Comparison of ENCODE assay signal across 7 mouse cellular contexts in the genomic region with DNA sequence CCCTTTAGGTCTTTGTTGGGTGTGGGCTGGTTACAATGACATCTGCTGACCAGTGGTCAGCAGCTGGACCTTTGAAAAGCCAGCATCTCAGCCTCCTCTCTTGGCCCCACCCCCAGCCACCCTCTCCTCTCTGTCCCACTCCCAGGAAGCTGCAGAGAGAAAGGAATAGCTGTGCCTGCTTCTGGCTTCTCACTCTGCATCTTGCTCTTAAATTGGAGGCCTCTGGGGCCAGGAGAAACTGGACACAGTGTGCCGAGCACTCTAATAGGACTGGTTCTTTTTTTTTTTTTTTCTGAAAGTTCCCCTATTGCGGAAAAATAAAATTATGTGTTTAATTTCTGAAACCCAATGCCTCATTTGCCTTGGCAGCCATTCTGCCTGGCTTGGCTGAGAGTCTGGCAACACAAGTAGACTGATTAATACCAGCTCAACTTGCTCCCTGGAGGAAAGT. TPM values are rescaled to one million over a fixed set of nuclear protein-coding genes. Genes with fewer than 3 reads are reported as not detected.
DNase-seq lines count a peak whose midpoint lies in the region; ATAC-seq and TF ChIP-seq lines count a peak whose summit lies in the region.

No protein-coding gene starts in this region.

- no peak for TF ChIP-seq CTCF in brain, embryonic 14.5 days (IDR thresholded peaks at IDR 0.05; ENCODE audit: borderline replicate concordance, extremely low read depth, insufficient read depth, insufficient read length)

- H3K4me1 ChIP-seq in heart, embryonic 10.5 days, result peaks cover 48% of the 10 kb centered on the region
- peaks cover 31% of the 10 kb centered on the region for H3K4me1 ChIP-seq in neural tube, embryonic 13.5 days (replicated peaks)

- ATAC-seq in neural tube, embryonic 13.5 days (ENCODE audit: low read depth), result no peak

- no peak overlapping the region; the same call in 1 of the 2 replicates for H3K4me3 ChIP-seq in heart, embryonic 10.5 days
- H3K4me3 ChIP-seq in neural tube, embryonic 13.5 days, result no peak overlapping the region

- peak overlapping the region; percentile 87 for H3K27ac ChIP-seq in heart, embryonic 10.5 days
- H3K27ac ChIP-seq in neural tube, embryonic 13.5 days (replicated peaks), result peak overlapping the region; percentile 77

- 25% methylated on average over 2 of the region's 2 CpGs for WGBS in heart, embryonic 10.5 days
- 32% methylated on average over 2 of the region's 2 CpGs for WGBS in neural tube, embryonic 13.5 days

- H3K9ac ChIP-seq in neural tube, embryonic 13.5 days, result no peak overlapping the region

- H3K9me3 ChIP-seq in heart, embryonic 10.5 days, result no peaks in the 10 kb centered on the region
- no peaks in the 10 kb centered on the region for H3K9me3 ChIP-seq in neural tube, embryonic 13.5 days

- DNase-seq in MN1 (ENCODE audit: low spot score), result peak; percentile 55
- peak; percentile 45 for DNase-seq in brain, embryonic 14.5 days (ENCODE audit: low read depth)
- no peak for DNase-seq in heart, embryonic 10.5 days (ENCODE audit: low spot score)
- peak; percentile 42 for DNase-seq in kidney, postnatal 14 days
- DNase-seq in B cell, adult 2 months, result no peak
- no peak for DNase-seq in left cerebral cortex, adult 9 months (ENCODE audit: low spot score in 2 of 2)

- no peak for TF ChIP-seq POLR2A in brain, embryonic 14.5 days (IDR thresholded peaks at IDR 0.05; ENCODE audit: borderline replicate concordance, extremely low read depth, insufficient read depth, insufficient read length, poor library complexity, severe bottlenecking)

- H3K36me3 ChIP-seq in heart, embryonic 10.5 days, result no peaks in the 10 kb centered on the region
- no peaks in the 10 kb centered on the region for H3K36me3 ChIP-seq in neural tube, embryonic 13.5 days

- no peaks in the 10 kb centered on the region for H3K27me3 ChIP-seq in heart, embryonic 10.5 days (ENCODE audit: insufficient read depth, poor library complexity, severe bottlenecking)
- H3K27me3 ChIP-seq in neural tube, embryonic 13.5 days, result peaks cover 29% of the 10 kb centered on the region

- H3K4me2 ChIP-seq in neural tube, embryonic 13.5 days, result no peak overlapping the region

RNA-seq across cellular contexts. Expression of gene Ezh1, which starts 3.8 kb away (rescaled TPM):
- 27.2 and 29.3 TPM in 2 replicates for polyA plus RNA-seq in brain, embryonic 14.5 days (2012; rRNA removed)
- polyA plus RNA-seq in heart, embryonic 10.5 days (2016; fragmentation: Nextera tagmentation; extraction: Ambion mirVana), result 12.9 and 13.3 TPM in 2 replicates
- polyA plus RNA-seq in neural tube, embryonic 13.5 days (2015; fragmentation: Nextera tagmentation; extraction: Ambion mirVana), result 15.4 and 17.9 TPM in 2 replicates

RNA-seq across cellular contexts. Expression of gene Ramp2, which starts 15.7 kb away (rescaled TPM):
- 67.7 and 79.6 TPM in 2 replicates for polyA plus RNA-seq in brain, embryonic 14.5 days (2012; rRNA removed)
- polyA plus RNA-seq in heart, embryonic 10.5 days (2016; fragmentation: Nextera tagmentation; extraction: Ambion mirVana), result 166 and 202 TPM in 2 replicates
- 97.6 and 108 TPM in 2 replicates for polyA plus RNA-seq in neural tube, embryonic 13.5 days (2015; fragmentation: Nextera tagmentation; extraction: Ambion mirVana)

RNA-seq across cellular contexts. Expression of gene Vps25, which starts 23.4 kb away (rescaled TPM):
- polyA plus RNA-seq in brain, embryonic 14.5 days (2012; rRNA removed), result 55.2 and 69.3 TPM in 2 replicates
- polyA plus RNA-seq in heart, embryonic 10.5 days (2016; fragmentation: Nextera tagmentation; extraction: Ambion mirVana), result 130 and 137 TPM in 2 replicates
- 114 and 117 TPM in 2 replicates for polyA plus RNA-seq in neural tube, embryonic 13.5 days (2015; fragmentation: Nextera tagmentation; extraction: Ambion mirVana)

RNA-seq across cellular contexts. Expression of gene Wnk4, which starts 30.3 kb away (rescaled TPM):
- 4.0 and 5.3 TPM in 2 replicates for polyA plus RNA-seq in brain, embryonic 14.5 days (2012; rRNA removed)
- 13.9 and 14.8 TPM in 2 replicates for polyA plus RNA-seq in heart, embryonic 10.5 days (2016; fragmentation: Nextera tagmentation; extraction: Ambion mirVana)
- polyA plus RNA-seq in neural tube, embryonic 13.5 days (2015; fragmentation: Nextera tagmentation; extraction: Ambion mirVana), result 5.5 and 6.8 TPM in 2 replicates

RNA-seq across cellular contexts. Expression of gene Cntd1, which starts 48.7 kb away (rescaled TPM):
- 0.53 and 0.79 TPM in 2 replicates for polyA plus RNA-seq in brain, embryonic 14.5 days (2012; rRNA removed)
- polyA plus RNA-seq in heart, embryonic 10.5 days (2016; fragmentation: Nextera tagmentation; extraction: Ambion mirVana), result 0.79 and 1.6 TPM in 2 replicates
- polyA plus RNA-seq in neural tube, embryonic 13.5 days (2015; fragmentation: Nextera tagmentation; extraction: Ambion mirVana), result 0.89 and 1.0 TPM in 2 replicates

Comparison
In these comparisons a context has a peak if more than half of its experiments do, and no peak if none do; other contexts are left out.
1. DNase-seq: peak in MN1 (single experiment), brain, embryonic 14.5 days (single experiment) and kidney, postnatal 14 days (single experiment); none in heart, embryonic 10.5 days (single experiment), B cell, adult 2 months (0 of 2) and left cerebral cortex, adult 9 months (0 of 2).